Comparison of ENCODE assay signal across 11 mouse cellular contexts in the genomic region with DNA sequence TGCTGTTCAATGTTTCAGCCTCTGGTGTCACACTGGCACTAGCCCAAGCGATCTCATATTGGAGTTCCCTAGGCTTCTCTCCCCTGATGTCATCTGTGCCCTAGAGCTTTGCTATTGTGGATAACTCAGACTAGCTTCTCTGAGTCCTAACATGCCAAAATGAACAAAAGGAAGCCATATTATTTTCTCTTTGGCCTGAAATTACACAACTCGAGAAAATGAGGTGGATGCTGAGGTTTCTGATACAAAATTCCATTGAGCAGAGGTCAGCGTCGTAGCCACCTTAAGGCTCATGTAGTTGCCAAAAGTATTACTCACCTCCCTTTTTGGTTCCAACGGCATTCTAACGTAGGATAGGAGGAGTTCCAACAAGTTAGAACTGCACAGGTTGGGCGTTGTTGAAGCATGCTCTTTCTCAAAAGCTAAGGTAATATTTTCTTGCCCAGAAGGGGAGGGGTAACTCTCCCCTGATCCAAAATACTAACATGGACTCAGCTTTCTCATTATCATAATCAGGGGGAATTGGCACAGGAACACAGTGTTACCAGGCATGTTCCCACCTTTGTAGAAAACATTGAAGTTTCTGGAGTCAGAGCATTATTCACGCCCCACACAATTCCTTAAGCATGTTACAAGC.
DNase-seq lines count a peak whose midpoint lies in the region.
"Had no signal": no experiment of that assay in that cellular context is flagged by ENCODE, and none has a peak within 500 bp of the region (broad histone marks: within the 10 kb centered on the region; RNA-seq: fewer than 3 reads in every experiment).

No protein-coding gene starts in this region.

- intact Hi-C loops in gastrocnemius, postnatal 36 days (cut with DNase I): no loop called here
- intact Hi-C loops in gastrocnemius, postnatal 14 days (cut with DNase I; ENCODE audit: low total_unique reads): no loop called here

- peak; percentile 5 for DNase-seq in gastrocnemius, adult 18-20 months (ENCODE audit: low spot score)
- no peak for DNase-seq in gastrocnemius, postnatal 36 days
- peak; percentile 14 to 26 for DNase-seq in urinary bladder, postnatal 36 days (ENCODE audit: low spot score in 2 of 2)
- DNase-seq in urinary bladder, postnatal 4 days (ENCODE audit: low spot score in 2 of 2): no peak
- DNase-seq in gastrocnemius, postnatal 14 days: peak; percentile 18
- no peak for DNase-seq in cerebellum, adult 11 months
- DNase-seq in kidney, adult 11 months: no peak
- DNase-seq: cerebellum, adult 9-11 months; kidney, postnatal 36 days; spleen, adult 18-20 months; thymus, adult 18-20 months had no signal

Comparison
In these comparisons a context has a peak if more than half of its experiments do, and no peak if none do; other contexts are left out.
1. DNase-seq: peak in gastrocnemius, adult 18-20 months (single experiment), urinary bladder, postnatal 36 days (2 of 2) and gastrocnemius, postnatal 14 days (single experiment); none in gastrocnemius, postnatal 36 days (0 of 2), urinary bladder, postnatal 4 days (0 of 2), cerebellum, adult 11 months (single experiment) and kidney, adult 11 months (single experiment).